Mouse (Mus musculus): Measurements from ENCODE around the gene Rhcg. TPM values are rescaled to one million over a fixed set of nuclear protein-coding genes. Genes with fewer than 3 reads are reported as not detected.
A peak's percentile ranks its signal among the peaks of the same experiment; 100 is the strongest.

The Rhcg gene
- polyA plus RNA-seq, 1 experiment from 2014 or later, result 0.05 TPM

GRCm38 (mm10) chr7:79623086-79623485 is 5.6 kb upstream of the Rhcg start:
- H3K4me1 ChIP-seq (ENCODE audit: insufficient read depth, low read depth, low read length), result no peaks in the 10 kb centered on the region
- H3K9ac ChIP-seq (replicated peaks; ENCODE audit: low read depth), result no peak overlapping the region
- no peak for DNase-seq (ENCODE audit: low spot score)
- H3K36me3 ChIP-seq (ENCODE audit: insufficient read depth, low read length), result no peaks in the 10 kb centered on the region
- H3K27ac ChIP-seq (ENCODE audit: low read length), result no peak overlapping the region
- no peak overlapping the region for H3K4me2 ChIP-seq (replicated peaks; ENCODE audit: low read depth, low read length)
- WGBS, result 34% methylated on average over 8 of the region's 8 CpGs
- ATAC-seq, result no peak
- H3K9me3 ChIP-seq (ENCODE audit: low read length), result no peaks in the 10 kb centered on the region
- H3K27me3 ChIP-seq (replicated peaks; ENCODE audit: insufficient read depth, low read length), result 0 out of 2 replicates have a peak, but pooled peaks cover 2% of the 10 kb centered on the region
- no peak overlapping the region for H3K4me3 ChIP-seq (ENCODE audit: low read depth, low read length)
- no peak for TF ChIP-seq EP300 (IDR thresholded peaks at IDR 0.05)
- no peak for TF ChIP-seq CTCF (IDR thresholded peaks at IDR 0.05)

GRCm38 (mm10) chr7:79619493-79619892 is 2.0 kb upstream of the Rhcg start:
- Histone ChIP-seq H3K27ac (ENCODE audit: low read length) (no peak overlapping the region), H3K4me3 (ENCODE audit: low read depth, low read length) (no peak overlapping the region), H3K27me3 (replicated peaks; ENCODE audit: insufficient read depth, low read length) (peaks cover 15% of the 10 kb centered on the region; the same call in 1 of the 2 replicates), H3K9me3 (ENCODE audit: low read length) (no peaks in the 10 kb centered on the region), H3K9ac (replicated peaks; ENCODE audit: low read depth) (no peak overlapping the region), H3K36me3 (ENCODE audit: insufficient read depth, low read length) (no peaks in the 10 kb centered on the region), H3K4me2 (replicated peaks; ENCODE audit: low read depth, low read length) (no peak overlapping the region), H3K4me1 (ENCODE audit: insufficient read depth, low read depth, low read length) (no peaks in the 10 kb centered on the region)
- ATAC-seq (no peak), DNase-seq (ENCODE audit: low spot score) (no peak)
- TF ChIP-seq EP300 (IDR thresholded peaks at IDR 0.05) (no peak), CTCF (IDR thresholded peaks at IDR 0.05) (no peak; the same call in 1 of the 2 replicates)
- WGBS, result 68% methylated on average over 4 of the region's 4 CpGs

GRCm38 (mm10) chr7:79615941-79616340 is 1.5 kb downstream of the Rhcg start:
- no peaks in the 10 kb centered on the region for H3K4me1 ChIP-seq (ENCODE audit: insufficient read depth, low read depth, low read length)
- no peak overlapping the region for H3K4me3 ChIP-seq (ENCODE audit: low read depth, low read length)
- H3K27ac ChIP-seq (ENCODE audit: low read length), result no peak overlapping the region
- no peak for DNase-seq (ENCODE audit: low spot score)
- no peaks in the 10 kb centered on the region for H3K36me3 ChIP-seq (ENCODE audit: insufficient read depth, low read length)
- 77% methylated on average over 1 of the region's 1 CpGs for WGBS
- H3K9ac ChIP-seq (replicated peaks; ENCODE audit: low read depth), result no peak overlapping the region
- H3K27me3 ChIP-seq (replicated peaks; ENCODE audit: insufficient read depth, low read length), result peaks cover 15% of the 10 kb centered on the region
- H3K4me2 ChIP-seq (replicated peaks; ENCODE audit: low read depth, low read length), result no peak overlapping the region
- no peaks in the 10 kb centered on the region for H3K9me3 ChIP-seq (ENCODE audit: low read length)
- ATAC-seq, result no peak
- TF ChIP-seq CTCF (IDR thresholded peaks at IDR 0.05) (no peak), EP300 (IDR thresholded peaks at IDR 0.05) (no peak)

- TF ChIP-seq CTCF (IDR thresholded peaks at IDR 0.05) (no peak), EP300 (IDR thresholded peaks at IDR 0.05) (no peak)
- WGBS, result 79% methylated on average over 4 of the region's 4 CpGs
- Histone ChIP-seq H3K36me3 (ENCODE audit: insufficient read depth, low read length) (no peaks in the 10 kb centered on the region), H3K4me3 (ENCODE audit: low read depth, low read length) (no peak overlapping the region), H3K27me3 (replicated peaks; ENCODE audit: insufficient read depth, low read length) (peaks cover 15% of the 10 kb centered on the region), H3K9ac (replicated peaks; ENCODE audit: low read depth) (no peak overlapping the region), H3K4me1 (ENCODE audit: insufficient read depth, low read depth, low read length) (no peaks in the 10 kb centered on the region), H3K27ac (ENCODE audit: low read length) (no peak overlapping the region), H3K4me2 (replicated peaks; ENCODE audit: low read depth, low read length) (no peak overlapping the region), H3K9me3 (ENCODE audit: low read length) (no peaks in the 10 kb centered on the region)
- no peak for DNase-seq (ENCODE audit: low spot score)
- ATAC-seq, result no peak
Measured at GRCm38 (mm10) chr7:79615008-79615407, 2.4 kb downstream of the Rhcg start.

- Histone ChIP-seq H3K9me3 (ENCODE audit: low read length) (no peaks in the 10 kb centered on the region), H3K4me2 (replicated peaks; ENCODE audit: low read depth, low read length) (no peak overlapping the region), H3K9ac (replicated peaks; ENCODE audit: low read depth) (no peak overlapping the region), H3K4me1 (ENCODE audit: insufficient read depth, low read depth, low read length) (no peaks in the 10 kb centered on the region), H3K36me3 (ENCODE audit: insufficient read depth, low read length) (no peaks in the 10 kb centered on the region), H3K27ac (ENCODE audit: low read length) (no peak overlapping the region), H3K4me3 (ENCODE audit: low read depth, low read length) (no peak overlapping the region), H3K27me3 (replicated peaks; ENCODE audit: insufficient read depth, low read length) (peaks cover 14% of the 10 kb centered on the region)
- DNase-seq (ENCODE audit: low spot score), result no peak
- WGBS, result 50% methylated on average over 11 of the region's 11 CpGs
- ATAC-seq, result no peak
- TF ChIP-seq EP300 (IDR thresholded peaks at IDR 0.05) (no peak), CTCF (IDR thresholded peaks at IDR 0.05) (no peak)
Measured at GRCm38 (mm10) chr7:79613314-79613713, 4.1 kb downstream of the Rhcg start.

- peak; percentile 49; the same call in 1 of the 2 replicates for ATAC-seq
- Histone ChIP-seq H3K4me1 (ENCODE audit: insufficient read depth, low read depth, low read length) (0 out of 2 replicates have a peak, but pooled peaks cover under 1% of the 10 kb centered on the region), H3K4me2 (replicated peaks; ENCODE audit: low read depth, low read length) (no peak overlapping the region), H3K9me3 (ENCODE audit: low read length) (no peaks in the 10 kb centered on the region), H3K36me3 (ENCODE audit: insufficient read depth, low read length) (no peaks in the 10 kb centered on the region), H3K27me3 (replicated peaks; ENCODE audit: insufficient read depth, low read length) (peaks cover 13% of the 10 kb centered on the region), H3K4me3 (ENCODE audit: low read depth, low read length) (no peak overlapping the region), H3K9ac (replicated peaks; ENCODE audit: low read depth) (no peak overlapping the region), H3K27ac (ENCODE audit: low read length) (no peak overlapping the region)
- TF ChIP-seq EP300 (IDR thresholded peaks at IDR 0.05) (no peak), CTCF (IDR thresholded peaks at IDR 0.05) (peak; percentile 81)
- WGBS, result 8% methylated on average over 6 of the region's 6 CpGs
- peak; percentile 76 for DNase-seq (ENCODE audit: low spot score)
Measured at GRCm38 (mm10) chr7:79612783-79613182, 4.7 kb downstream of the Rhcg start.

GRCm38 (mm10) chr7:79611901-79612300 is 5.6 kb downstream of the Rhcg start:
- TF ChIP-seq EP300 (IDR thresholded peaks at IDR 0.05), result no peak
- TF ChIP-seq CTCF (IDR thresholded peaks at IDR 0.05), result no peak
- Histone ChIP-seq H3K9me3 (ENCODE audit: low read length) (no peaks in the 10 kb centered on the region), H3K9ac (replicated peaks; ENCODE audit: low read depth) (no peak overlapping the region), H3K27me3 (replicated peaks; ENCODE audit: insufficient read depth, low read length) (peaks cover 6% of the 10 kb centered on the region), H3K36me3 (ENCODE audit: insufficient read depth, low read length) (no peaks in the 10 kb centered on the region), H3K4me3 (ENCODE audit: low read depth, low read length) (no peak overlapping the region), H3K27ac (ENCODE audit: low read length) (no peak overlapping the region), H3K4me2 (replicated peaks; ENCODE audit: low read depth, low read length) (no peak overlapping the region), H3K4me1 (ENCODE audit: insufficient read depth, low read depth, low read length) (0 out of 2 replicates have a peak, but pooled peaks cover 2% of the 10 kb centered on the region)
- DNase-seq (ENCODE audit: low spot score) (no peak), ATAC-seq (no peak)
- 68% methylated on average over 9 of the region's 9 CpGs for WGBS

Data from lung, postnatal 0 days (tissue).